Mouse (Mus musculus) embryo, embryonic 11.5 days (tissue): ENCODE data around the gene Zfp354b.

Source experiments
- DNase-seq: peaks from one replicate; pipeline ENCODE4 v3.0.0-alpha.2; 2012; ENCODE audit warnings: low read depth, low spot score

The Zfp354b gene

GRCm38 (mm10) chr11:50931451-50931866 is at the start of gene Zfp354b:
Gene Zfp354b, minus strand, starts transcription at chr11:50931633.
- DNase-seq, result peak; percentile 68

DNA sequence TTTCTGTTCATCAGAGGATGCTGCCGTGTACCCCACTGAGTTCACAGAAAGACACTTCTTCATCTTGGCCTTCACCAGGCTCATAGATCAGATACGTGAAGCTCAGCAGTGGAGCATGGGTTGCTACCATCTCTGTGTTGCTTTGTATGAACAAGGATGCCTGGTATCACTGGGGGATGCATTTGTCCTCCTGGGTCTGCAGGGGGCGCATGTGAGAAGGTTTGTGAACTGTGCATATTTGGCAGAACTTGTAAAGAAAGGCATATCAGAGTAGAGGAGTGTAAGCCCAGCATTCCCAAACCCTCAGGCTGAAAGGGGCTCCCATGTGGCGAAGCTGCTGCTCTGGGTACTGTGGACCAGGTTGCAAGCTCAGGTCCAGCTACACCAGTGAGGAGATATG is 45.8 kb upstream of the Zfp354b start:
- no peak for DNase-seq

- DNase-seq, result no peak
Measured at GRCm38 (mm10) chr11:50966230-50966629, 34.8 kb upstream of the Zfp354b start, which contains the start of gene Olfr1378. Gene Olfr1378, plus strand, starts transcription at chr11:50966530.

- no peak for DNase-seq
Measured at GRCm38 (mm10) chr11:50964886-50965285, 33.5 kb upstream of the Zfp354b start.

GRCm38 (mm10) chr11:50953665-50954064 is 22.2 kb upstream of the Zfp354b start, which contains the start of gene Prop1:
Gene Prop1, minus strand, starts transcription at chr11:50953765.
- no peak for DNase-seq

DNA sequence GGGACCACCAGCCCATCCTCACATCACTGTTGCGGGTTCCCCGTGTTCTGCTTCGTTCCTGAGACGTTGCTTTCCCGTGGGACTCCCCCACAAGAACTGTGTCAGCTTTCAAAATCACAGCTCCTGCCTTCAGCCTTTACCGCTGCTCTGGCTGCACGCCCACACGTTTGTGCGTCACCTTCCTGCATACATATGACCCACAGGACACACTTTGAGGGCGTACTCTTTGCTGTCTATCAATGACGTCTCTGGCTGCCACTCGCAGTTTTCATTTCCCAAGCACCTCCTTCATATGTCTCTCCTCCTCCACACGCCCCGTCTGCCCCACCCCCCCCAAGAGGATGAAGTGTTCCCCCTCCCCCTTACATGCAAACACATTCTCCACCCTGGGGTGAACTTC is 20.9 kb upstream of the Zfp354b start:
- DNase-seq, result no peak

GRCm38 (mm10) chr11:50943506-50943905 is 12.1 kb upstream of the Zfp354b start, which contains the start of gene 4933414I15Rik:
Gene 4933414I15Rik, minus strand, starts transcription at chr11:50943765.
- no peak for DNase-seq

DNA sequence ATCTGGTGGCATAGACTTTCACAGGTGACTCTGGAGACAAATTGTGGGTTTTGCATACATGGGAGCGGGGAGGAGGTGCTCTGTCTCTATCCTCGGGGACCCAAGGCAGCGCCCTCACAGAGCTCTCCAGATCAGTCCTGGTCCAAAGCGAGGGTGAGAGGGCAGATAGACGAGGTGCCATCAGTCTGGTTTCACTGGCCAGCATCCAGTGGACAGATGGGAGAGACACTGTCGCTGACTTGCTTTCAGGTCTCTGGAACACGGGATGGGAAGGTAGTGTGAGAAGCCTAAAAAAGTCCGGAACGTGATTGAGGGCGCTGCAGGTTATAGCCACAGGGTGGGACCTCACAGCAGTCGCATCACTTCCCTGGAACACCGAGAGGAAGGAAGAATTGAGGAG is 11.0 kb upstream of the Zfp354b start:
- DNase-seq, result no peak

- no peak for DNase-seq
Measured at GRCm38 (mm10) chr11:50939621-50940366, 8.4 kb upstream of the Zfp354b start.

DNA sequence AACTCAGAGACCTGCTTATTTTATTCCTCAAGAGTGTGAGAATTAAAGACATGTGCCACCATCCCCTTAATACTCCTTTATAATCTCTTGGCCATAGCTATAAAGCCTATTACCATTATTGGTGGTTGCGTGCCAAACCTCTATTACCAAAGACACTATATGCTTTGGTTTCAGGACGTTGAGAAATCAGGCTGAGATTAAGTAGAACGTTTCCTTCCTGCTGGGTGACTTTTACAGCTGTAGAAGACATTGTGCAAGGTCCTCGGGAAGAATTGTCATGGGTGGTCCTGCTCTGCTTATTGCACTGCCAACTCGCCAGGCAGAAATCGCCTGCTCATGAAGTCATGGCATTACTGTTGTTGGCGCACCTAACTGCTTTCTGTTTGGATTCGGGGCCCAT is 7.0 kb upstream of the Zfp354b start:
- no peak for DNase-seq

GRCm38 (mm10) chr11:50932040-50932439 is 607 bp upstream of the Zfp354b start:
- no peak for DNase-seq

DNA sequence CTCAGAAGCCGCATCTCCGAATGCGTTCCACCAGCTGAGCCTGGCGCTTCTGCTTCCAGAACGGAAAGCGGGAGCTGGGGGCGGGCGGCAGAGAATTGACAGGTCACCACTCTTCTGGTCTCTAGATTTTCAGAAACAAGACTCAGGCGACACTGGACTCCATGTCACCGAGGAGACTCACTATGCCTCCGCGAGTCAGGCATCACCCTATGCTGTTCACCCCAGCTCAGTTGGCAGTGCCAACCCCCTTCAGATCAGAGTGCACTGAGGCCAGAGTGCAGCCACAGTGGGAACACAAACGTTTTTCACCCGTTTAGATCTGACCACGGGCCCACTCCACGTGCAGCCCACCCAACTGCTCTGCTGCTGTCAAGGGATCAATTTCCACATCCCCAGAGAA is 412 bp downstream of the Zfp354b start:
- DNase-seq, result no peak

DNA sequence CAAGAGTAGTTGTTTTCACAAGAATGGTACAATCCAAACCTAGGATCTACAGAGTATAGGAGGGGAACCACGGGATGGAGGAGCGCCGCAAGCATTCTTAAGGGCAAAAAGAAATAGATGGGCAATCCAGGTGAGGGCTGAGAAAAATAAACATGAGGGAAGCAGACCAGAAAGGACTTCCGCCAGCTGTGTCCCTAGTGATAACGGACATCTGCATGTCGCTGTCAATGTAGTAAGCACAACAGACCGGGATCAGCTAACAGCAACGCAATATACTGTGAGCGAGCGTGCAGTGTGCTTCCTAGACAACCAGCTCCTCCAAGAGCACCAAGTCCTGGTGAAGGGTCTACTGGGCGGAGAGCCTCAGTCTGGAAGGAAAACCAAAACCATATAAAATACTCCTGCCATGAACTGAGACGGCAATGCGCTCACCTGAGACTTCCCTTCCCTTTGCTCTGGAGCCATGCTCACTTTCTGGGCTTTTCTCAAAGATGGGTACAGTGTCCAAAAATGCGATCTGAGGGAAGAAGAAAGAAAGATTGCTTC is 891 bp downstream of the Zfp354b start:
- DNase-seq, result no peak

DNA sequence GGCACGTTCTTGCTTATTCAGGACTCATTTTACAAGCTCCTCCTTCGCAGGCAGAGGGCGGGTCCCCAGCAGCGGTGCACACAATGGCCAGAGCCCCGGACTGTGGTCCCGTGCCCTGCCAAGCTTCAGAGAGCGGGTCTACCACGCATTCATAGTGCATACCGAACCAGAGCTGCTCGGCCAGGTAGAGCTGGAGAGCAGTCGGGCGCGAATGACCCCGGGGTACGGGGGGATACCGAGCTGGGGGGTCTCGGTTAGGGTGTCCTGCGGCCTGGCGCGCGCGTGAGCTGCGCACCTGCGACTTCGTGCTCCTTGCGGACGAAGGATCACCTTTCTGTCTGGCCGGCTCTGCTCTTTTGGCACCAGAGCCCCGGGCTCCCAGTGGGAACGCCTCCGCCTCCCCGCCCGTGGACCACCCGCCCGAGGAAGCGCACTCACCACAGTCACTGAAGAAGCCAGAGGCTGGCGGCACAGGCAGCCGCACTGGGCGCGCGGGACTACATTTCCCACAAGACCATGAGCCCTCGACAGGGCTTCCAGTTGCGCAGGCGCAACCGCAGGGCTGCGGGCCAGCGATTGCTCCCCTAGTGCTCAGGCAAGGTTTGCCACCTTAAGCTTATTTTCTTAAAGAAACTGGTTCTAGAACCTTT is 15.6 kb downstream of the Zfp354b start, which contains the start of gene Zfp2:
Zfp2 (minus strand) TSS at position 495 of the 650 bp plus-strand sequence.
- peak; percentile 87 for DNase-seq

- no peak for DNase-seq
Measured at GRCm38 (mm10) chr11:50914461-50914860, 17.0 kb downstream of the Zfp354b start.

DNA sequence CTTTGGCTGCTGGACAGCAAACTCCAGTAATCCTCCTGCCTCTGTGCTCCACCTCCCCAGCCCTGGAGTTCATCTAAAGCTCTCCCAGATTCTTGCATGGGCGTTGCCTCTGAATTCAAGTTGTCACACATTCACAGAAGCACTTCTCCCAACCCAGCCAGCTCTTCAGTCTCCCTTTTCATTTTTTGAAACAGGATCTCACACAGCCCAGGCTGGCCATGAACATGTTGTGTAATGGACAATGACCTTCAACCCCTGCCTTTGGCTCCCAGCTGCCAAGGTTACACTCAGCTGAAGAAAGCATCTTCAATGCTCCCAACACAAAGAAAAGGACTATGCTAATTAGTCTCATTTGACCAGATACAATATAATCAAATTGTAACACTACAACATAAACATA is 18.1 kb downstream of the Zfp354b start:
- DNase-seq, result no peak

- DNase-seq, result no peak
Measured at GRCm38 (mm10) chr11:50908136-50908535, 23.3 kb downstream of the Zfp354b start.

DNA sequence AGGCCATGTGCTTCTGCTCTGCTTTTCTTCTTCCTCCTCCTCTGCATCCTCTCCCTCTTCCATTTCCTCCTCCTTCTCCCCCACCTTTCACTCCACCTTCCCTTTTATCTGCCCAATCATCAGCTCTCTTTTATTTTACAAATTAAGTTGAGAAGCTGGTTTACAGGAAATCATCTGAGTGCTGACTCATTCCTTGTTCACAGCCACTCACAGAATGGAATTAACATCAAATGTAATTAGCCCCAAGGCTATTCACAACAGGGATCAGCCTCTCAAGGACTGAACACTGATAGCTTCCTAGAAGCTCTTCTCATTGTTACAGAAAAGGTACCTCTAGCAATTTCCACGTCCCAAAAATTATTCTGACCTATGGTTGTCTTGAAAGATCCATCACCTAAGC is 34.1 kb downstream of the Zfp354b start:
- no peak for DNase-seq

- DNase-seq, result no peak
Measured at GRCm38 (mm10) chr11:50892441-50892840, 39.0 kb downstream of the Zfp354b start.

DNA sequence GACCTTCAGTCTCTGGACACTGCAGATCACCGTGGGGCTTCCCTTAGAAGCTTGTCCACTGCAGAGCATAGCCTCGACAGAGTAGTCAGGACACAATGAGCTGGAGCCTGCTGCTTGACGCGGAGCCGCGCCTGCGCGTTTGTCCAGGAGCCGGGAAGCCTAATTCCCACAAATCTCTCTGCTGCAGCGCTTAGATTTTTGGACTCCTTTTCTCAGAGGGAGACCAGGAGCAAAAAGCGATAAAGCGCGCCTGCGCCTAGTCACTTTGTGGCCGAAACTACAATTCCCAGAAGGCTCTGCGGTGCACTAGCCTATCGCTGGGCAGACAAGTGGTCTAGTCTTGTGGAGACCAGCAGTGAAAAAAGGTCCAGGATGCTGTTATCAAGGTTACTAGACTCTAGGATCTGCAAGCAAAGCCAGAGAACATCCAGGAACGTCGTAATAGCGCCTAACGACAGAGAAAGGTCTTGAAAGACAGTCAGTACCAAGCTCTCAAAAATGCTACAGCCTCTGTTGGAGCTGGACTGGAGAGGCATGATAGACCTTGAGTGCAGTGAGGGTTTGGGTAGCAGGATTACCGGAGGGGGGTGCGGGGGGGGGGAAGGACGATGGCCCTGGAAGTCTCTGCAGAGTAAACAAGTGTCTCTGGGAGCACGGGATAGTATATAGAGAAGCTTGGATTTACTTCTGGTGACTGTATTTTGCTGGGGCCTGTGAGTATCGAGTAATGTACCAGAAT is 43.9 kb downstream of the Zfp354b start, which contains the start of gene Zfp454:
Zfp454 (minus strand) TSS at position 262 of the 739 bp plus-strand sequence.
- DNase-seq, result peak; percentile 88

GRCm38 (mm10) chr11:50886933-50887293 is 44.5 kb downstream of the Zfp354b start:
- DNase-seq, result no peak
